Mouse (Mus musculus) ZHBTc4 (cell line): ENCODE data around the gene Gm7970.
"Not testable (repeated sequence)": the region's sequence is repeated elsewhere in the genome, so short reads cannot be mapped to it uniquely, and the experiment has no call there.

ENCODE experiments used
- DNase-seq: peaks from one replicate; pipeline ENCODE4 v3.0.0-alpha.2; 2011; ENCODE audit warnings: low read depth, low spot score

Gm7970 gene

GRCm38 (mm10) chr14:41555483-41555882, at the start of gene Gm7970:
Gene Gm7970, minus strand, starts transcription at chr14:41555583.
- DNase-seq: not testable (repeated sequence)

GRCm38 (mm10) chr14:41600935-41601334, 45.6 kb upstream of the Gm7970 start:
- DNase-seq: not testable (repeated sequence)

DNA sequence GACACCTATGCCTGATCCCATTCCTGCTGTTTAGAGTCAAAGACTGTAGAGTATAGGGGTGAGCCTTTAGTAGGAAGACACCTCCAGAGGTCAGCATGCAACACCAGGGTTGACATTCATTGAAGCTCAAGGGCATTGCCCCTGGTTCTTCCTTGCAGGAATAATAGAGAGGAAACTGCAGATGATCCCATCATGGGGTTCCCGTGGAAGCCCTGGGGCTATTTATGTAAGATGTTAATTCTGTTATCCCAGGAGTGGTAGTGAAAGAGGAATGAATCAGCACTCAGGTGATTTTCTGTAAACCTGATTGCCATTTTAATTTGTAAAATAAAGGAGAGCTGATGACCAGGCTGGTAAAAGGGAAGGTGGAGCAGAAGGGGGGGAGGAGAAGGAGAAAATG, 31.0 kb upstream of the Gm7970 start:
- DNase-seq: peak; percentile 78

- not testable (repeated sequence) for DNase-seq
Observed at GRCm38 (mm10) chr14:41572911-41573310, 17.5 kb upstream of the Gm7970 start, which contains the start of gene 1700049E17Rik2. Gene 1700049E17Rik2, plus strand, starts transcription at chr14:41573211.

DNA sequence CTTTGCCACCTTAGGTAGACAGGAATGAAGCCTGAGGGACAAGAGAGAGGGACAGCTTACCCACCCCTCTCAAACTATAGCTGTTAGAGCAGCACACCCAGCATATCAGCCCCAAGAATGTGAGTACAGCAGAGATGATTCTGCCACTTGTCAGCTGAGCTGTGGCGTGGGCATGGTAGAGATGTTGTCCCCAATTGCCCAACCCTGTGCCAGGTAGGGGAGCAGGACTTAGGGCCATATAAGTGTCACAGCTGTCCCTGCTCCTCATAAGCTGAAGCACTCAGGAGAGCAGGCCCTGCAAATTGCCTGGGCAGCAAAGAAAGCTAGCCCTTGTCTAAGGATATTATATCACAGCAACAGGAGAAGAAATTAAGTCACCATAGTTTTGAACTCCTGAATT, 30.7 kb downstream of the Gm7970 start:
- DNase-seq: not testable (repeated sequence)

GRCm38 (mm10) chr14:41520683-41521082, 34.7 kb downstream of the Gm7970 start:
- DNase-seq: not testable (repeated sequence)
